Mouse (Mus musculus): ENCODE data around the gene Abhd14b. TPM values are rescaled to one million over a fixed set of nuclear protein-coding genes. Genes with fewer than 3 reads are reported as not detected.
A peak's percentile ranks its signal among the peaks of the same experiment; 100 is the strongest.

Abhd14b gene
- 3.0 and 4.3 TPM in 2 replicates for polyA plus RNA-seq (2015; fragmentation: Nextera tagmentation; extraction: Ambion mirVana)

DNA sequence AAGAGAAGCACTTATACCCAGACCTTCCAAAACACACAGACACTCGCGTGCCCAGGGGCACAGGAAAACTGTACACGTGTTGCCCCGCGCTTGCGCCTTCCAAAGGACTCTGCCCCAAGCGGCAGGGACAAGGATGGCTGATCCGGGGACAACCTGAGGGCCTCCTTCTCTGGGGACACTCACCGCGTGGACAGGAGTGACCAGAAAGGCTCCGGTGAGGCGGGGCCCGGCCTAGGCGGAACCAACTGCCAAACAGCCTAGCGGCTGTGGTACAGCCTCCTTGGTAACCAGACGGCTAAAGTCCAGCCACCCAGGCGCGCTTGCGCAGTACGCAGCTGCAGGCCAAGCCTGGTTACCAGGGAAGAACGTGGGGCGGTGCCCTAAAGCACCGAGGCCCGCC is at the start of gene Abhd14b, which contains the start of gene Abhd14a:
TSS of gene Abhd14b (plus strand) at position 112 of the 400 bp plus-strand sequence.
TSS of gene Abhd14a (minus strand) at position 331 of the 400 bp plus-strand sequence.
- peak; percentile 88 for ATAC-seq
- Histone ChIP-seq H3K27ac (peak within 1 kb of the TSS; percentile 14), H3K4me2 (peak within 1 kb of the TSS; percentile 61), H3K27me3 (no peaks in the 10 kb centered on the region), H3K36me3 (ENCODE audit: poor library complexity, severe bottlenecking) (no peaks in the 10 kb centered on the region), H3K9me3 (replicated peaks) (no peaks in the 10 kb centered on the region), H3K4me1 (peaks cover 57% of the 10 kb centered on the region), H3K4me3 (peak within 1 kb of the TSS; percentile 44), H3K9ac (peak within 1 kb of the TSS; percentile 66)
- 0% methylated on average over 24 of the region's 24 CpGs for WGBS

DNA sequence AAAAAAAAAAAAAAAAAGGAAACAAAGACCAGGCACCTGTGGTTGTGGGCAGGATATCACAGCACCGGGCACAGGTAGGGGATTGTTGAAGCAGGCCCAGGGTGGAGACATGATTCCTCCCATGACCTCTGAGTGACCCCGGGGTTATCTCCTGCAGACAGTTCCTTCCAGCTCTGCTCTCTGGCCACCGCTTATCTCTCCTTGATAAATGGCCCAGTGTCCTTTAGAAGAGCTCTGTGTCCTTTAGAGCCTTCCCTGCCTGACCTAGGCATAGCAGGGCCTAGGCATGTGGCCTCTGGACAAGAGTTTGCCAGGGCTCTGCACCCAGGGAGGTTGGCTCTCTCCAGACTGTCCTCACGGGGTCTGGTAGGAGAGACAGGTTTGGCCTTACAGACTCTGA is 49.5 kb upstream of the Abhd14b start:
- no peak for ATAC-seq
- no peaks in the 10 kb centered on the region for H3K36me3 ChIP-seq (ENCODE audit: poor library complexity, severe bottlenecking)
- H3K4me1 ChIP-seq: peaks cover 24% of the 10 kb centered on the region
- H3K9me3 ChIP-seq (replicated peaks): no peaks in the 10 kb centered on the region
- H3K9ac ChIP-seq: no peak overlapping the region
- no peak overlapping the region for H3K4me2 ChIP-seq
- WGBS: 87% methylated on average over 4 of the region's 4 CpGs
- H3K27me3 ChIP-seq: no peaks in the 10 kb centered on the region
- no peak overlapping the region for H3K27ac ChIP-seq
- no peak overlapping the region for H3K4me3 ChIP-seq

GRCm38 (mm10) chr9:106398667-106399311 is 48.5 kb upstream of the Abhd14b start:
- no peaks in the 10 kb centered on the region for H3K9me3 ChIP-seq (replicated peaks)
- no peak overlapping the region for H3K27ac ChIP-seq
- no peaks in the 10 kb centered on the region for H3K36me3 ChIP-seq (ENCODE audit: poor library complexity, severe bottlenecking)
- no peak overlapping the region for H3K4me2 ChIP-seq
- 84% methylated on average over 9 of the region's 9 CpGs for WGBS
- H3K4me3 ChIP-seq: no peak overlapping the region
- peaks cover 15% of the 10 kb centered on the region for H3K4me1 ChIP-seq
- no peak overlapping the region for H3K9ac ChIP-seq
- H3K27me3 ChIP-seq: no peaks in the 10 kb centered on the region
- ATAC-seq: no peak

GRCm38 (mm10) chr9:106399808-106400207 is 47.5 kb upstream of the Abhd14b start:
- Histone ChIP-seq H3K27me3 (no peaks in the 10 kb centered on the region), H3K4me1 (peaks cover 8% of the 10 kb centered on the region), H3K27ac (no peak overlapping the region), H3K4me3 (no peak overlapping the region), H3K4me2 (no peak overlapping the region), H3K9me3 (replicated peaks) (no peaks in the 10 kb centered on the region), H3K36me3 (ENCODE audit: poor library complexity, severe bottlenecking) (no peaks in the 10 kb centered on the region), H3K9ac (no peak overlapping the region)
- no peak for ATAC-seq
- 94% methylated on average over 3 of the region's 3 CpGs for WGBS

GRCm38 (mm10) chr9:106402149-106402548 is 45.1 kb upstream of the Abhd14b start:
- Histone ChIP-seq H3K27ac (no peak overlapping the region), H3K9ac (no peak overlapping the region), H3K36me3 (ENCODE audit: poor library complexity, severe bottlenecking) (no peaks in the 10 kb centered on the region), H3K9me3 (replicated peaks) (no peaks in the 10 kb centered on the region), H3K4me3 (no peak overlapping the region), H3K4me1 (peaks cover 7% of the 10 kb centered on the region; the same call in 1 of the 2 replicates), H3K27me3 (no peaks in the 10 kb centered on the region), H3K4me2 (no peak overlapping the region)
- 83% methylated on average over 5 of the region's 5 CpGs for WGBS
- ATAC-seq: no peak

GRCm38 (mm10) chr9:106402607-106403375 is 44.5 kb upstream of the Abhd14b start:
- no peaks in the 10 kb centered on the region for H3K36me3 ChIP-seq (ENCODE audit: poor library complexity, severe bottlenecking)
- H3K27ac ChIP-seq: no peak overlapping the region
- H3K9me3 ChIP-seq (replicated peaks): no peaks in the 10 kb centered on the region
- H3K4me2 ChIP-seq: no peak overlapping the region
- H3K4me3 ChIP-seq: no peak overlapping the region
- no peak for ATAC-seq
- H3K4me1 ChIP-seq: peaks cover 7% of the 10 kb centered on the region; the same call in 1 of the 2 replicates
- 83% methylated on average over 16 of the region's 16 CpGs for WGBS
- H3K27me3 ChIP-seq: no peaks in the 10 kb centered on the region
- no peak overlapping the region for H3K9ac ChIP-seq

DNA sequence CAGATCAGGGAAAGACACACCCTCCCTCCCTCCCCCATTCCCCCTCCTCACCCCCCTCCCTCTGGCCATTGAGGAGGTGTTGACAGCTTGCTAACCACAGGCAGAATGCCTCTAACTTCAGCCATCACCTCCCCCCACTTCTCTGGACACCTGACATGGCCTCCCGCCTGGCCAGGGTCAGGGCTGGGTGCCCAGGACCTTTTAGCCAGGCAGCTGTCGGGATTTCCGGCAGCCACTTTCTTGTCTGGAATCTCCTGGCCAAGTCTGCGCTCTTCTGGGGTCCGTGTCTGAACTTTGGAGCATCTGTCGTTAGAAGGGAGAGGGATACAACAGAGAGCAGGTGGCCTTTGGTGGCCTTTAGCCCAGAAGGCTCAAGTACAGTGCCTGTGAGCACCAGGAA is 42.0 kb upstream of the Abhd14b start:
- ATAC-seq: no peak
- Histone ChIP-seq H3K9me3 (replicated peaks) (no peaks in the 10 kb centered on the region), H3K4me1 (peaks cover 13% of the 10 kb centered on the region), H3K27ac (no peak overlapping the region), H3K4me2 (no peak overlapping the region), H3K9ac (no peak overlapping the region), H3K4me3 (no peak overlapping the region), H3K36me3 (ENCODE audit: poor library complexity, severe bottlenecking) (no peaks in the 10 kb centered on the region), H3K27me3 (no peaks in the 10 kb centered on the region)
- 41% methylated on average over 6 of the region's 6 CpGs for WGBS

GRCm38 (mm10) chr9:106406443-106407078 is 40.7 kb upstream of the Abhd14b start:
- Histone ChIP-seq H3K4me3 (no peak overlapping the region), H3K9me3 (replicated peaks) (no peaks in the 10 kb centered on the region), H3K9ac (no peak overlapping the region), H3K4me2 (no peak overlapping the region), H3K27ac (no peak overlapping the region), H3K4me1 (peaks cover 18% of the 10 kb centered on the region), H3K36me3 (ENCODE audit: poor library complexity, severe bottlenecking) (no peaks in the 10 kb centered on the region), H3K27me3 (no peaks in the 10 kb centered on the region)
- WGBS: 58% methylated on average over 8 of the region's 8 CpGs
- ATAC-seq: no peak

- no peak for ATAC-seq
- Histone ChIP-seq H3K27ac (no peak overlapping the region), H3K36me3 (ENCODE audit: poor library complexity, severe bottlenecking) (no peaks in the 10 kb centered on the region), H3K27me3 (no peaks in the 10 kb centered on the region), H3K4me3 (no peak overlapping the region), H3K4me2 (no peak overlapping the region), H3K9me3 (replicated peaks) (no peaks in the 10 kb centered on the region), H3K4me1 (peaks cover 18% of the 10 kb centered on the region), H3K9ac (no peak overlapping the region)
- 96% methylated on average over 4 of the region's 4 CpGs for WGBS
These were observed 38.2 kb upstream of the Abhd14b start for GRCm38 (mm10) chr9:106409096-106409495.

- WGBS: 24% methylated on average over 2 of the region's 2 CpGs
- Histone ChIP-seq H3K4me1 (peaks cover 18% of the 10 kb centered on the region), H3K9me3 (replicated peaks) (no peaks in the 10 kb centered on the region), H3K27me3 (no peaks in the 10 kb centered on the region), H3K4me2 (no peak overlapping the region), H3K4me3 (no peak overlapping the region), H3K36me3 (ENCODE audit: poor library complexity, severe bottlenecking) (no peaks in the 10 kb centered on the region), H3K27ac (no peak overlapping the region), H3K9ac (no peak overlapping the region)
- no peak; the same call in 1 of the 2 replicates for ATAC-seq
These were observed 37.1 kb upstream of the Abhd14b start for GRCm38 (mm10) chr9:106410086-106410650.

- no peaks in the 10 kb centered on the region for H3K36me3 ChIP-seq (ENCODE audit: poor library complexity, severe bottlenecking)
- no peak overlapping the region for H3K9ac ChIP-seq
- WGBS: 80% methylated on average over 9 of the region's 9 CpGs
- no peak overlapping the region for H3K27ac ChIP-seq
- H3K4me2 ChIP-seq: no peak overlapping the region
- no peak overlapping the region for H3K4me3 ChIP-seq
- H3K9me3 ChIP-seq (replicated peaks): no peaks in the 10 kb centered on the region
- H3K27me3 ChIP-seq: no peaks in the 10 kb centered on the region
- H3K4me1 ChIP-seq: peaks cover 16% of the 10 kb centered on the region
- ATAC-seq: no peak
These were observed 36.1 kb upstream of the Abhd14b start for GRCm38 (mm10) chr9:106411091-106411594.

- Histone ChIP-seq H3K4me2 (no peak overlapping the region), H3K4me1 (peaks cover 11% of the 10 kb centered on the region), H3K9ac (no peak overlapping the region), H3K27me3 (no peaks in the 10 kb centered on the region), H3K36me3 (ENCODE audit: poor library complexity, severe bottlenecking) (no peaks in the 10 kb centered on the region), H3K27ac (no peak overlapping the region), H3K4me3 (no peak overlapping the region), H3K9me3 (replicated peaks) (no peaks in the 10 kb centered on the region)
- 83% methylated on average over 6 of the region's 6 CpGs for WGBS
- ATAC-seq: no peak
These were observed 35.5 kb upstream of the Abhd14b start for GRCm38 (mm10) chr9:106411729-106412128.

Measured in forebrain, embryonic 13.5 days (tissue).